Mouse (Mus musculus) bone marrow, adult 2 months (tissue): ENCODE results near the gene Tmem170.

Experiments
- CTCF ChIP-seq: fragments of 200-500 bp; IDR thresholded peaks from 2 replicates; pipeline ENCODE4 v1.5.1; 2011; ENCODE audit warnings: low read length, control low read depth; ENCODE audit not compliant: control insufficient read depth, insufficient read depth
- POLR2A ChIP-seq: fragments of 200-500 bp; IDR thresholded peaks from 2 replicates; pipeline ENCODE4 v1.6.1; 2011; ENCODE audit warnings: low read depth, mild to moderate bottlenecking, control low read depth, low read length, borderline replicate concordance; ENCODE audit not compliant: control insufficient read depth

GRCm38 (mm10) chr8:111832983-111833382 lies 43.6 kb downstream of the Tmem170 start:
- TF ChIP-seq POLR2A (no peak), CTCF (no peak)
